Mouse (Mus musculus) intestine, embryonic 14.5 days (tissue): ENCODE measurements around the gene Prr22. TPM values are rescaled to one million over a fixed set of nuclear protein-coding genes. Genes with fewer than 3 reads are reported as not detected.

ENCODE experiments used
- ATAC-seq: fragments of 200-750 bp; cut with Nextera tagmentation; replicated peaks from 2 replicates; pipeline ENCODE4 v1.8.0; 2017; ENCODE audit warnings: low read depth, moderate number of reproducible peaks, moderate TSS enrichment, moderate library complexity; ENCODE audit not compliant: low FRiP score, low TSS enrichment
- DNase-seq: peaks from one replicate; pipeline ENCODE4 v3.0.0-alpha.2; 2018; ENCODE audit warnings: low spot score
- H3K27ac ChIP-seq: fragments of 300-500 bp; sonication (generic); 2 replicates; pipeline ENCODE4 v1.5.1; 2014; ENCODE audit warnings: low read depth, mild to moderate bottlenecking, control low read depth
- H3K27me3 ChIP-seq: fragments of 300-500 bp; sonication (generic); replicated peaks from 2 replicates; pipeline ENCODE4 v1.6.1; 2014; ENCODE audit warnings: low read length, control low read depth; ENCODE audit not compliant: control insufficient read depth, insufficient read depth
- H3K36me3 ChIP-seq: fragments of 300-500 bp; sonication (generic); 2 replicates; pipeline ENCODE4 v1.6.1; 2014; ENCODE audit warnings: low read length, control low read depth; ENCODE audit not compliant: control insufficient read depth, insufficient read depth
- H3K4me1 ChIP-seq: fragments of 300-500 bp; sonication (generic); replicated peaks from 2 replicates; pipeline ENCODE4 v1.6.1; 2014; ENCODE audit warnings: low read length, control low read depth, mixed read lengths; ENCODE audit not compliant: control insufficient read depth, insufficient read depth
- H3K4me2 ChIP-seq: fragments of 300-500 bp; sonication (generic); 2 replicates; pipeline ENCODE4 v1.6.1; 2014; ENCODE audit warnings: low read length
- H3K4me3 ChIP-seq: fragments of 300-500 bp; sonication (generic); 2 replicates; pipeline ENCODE4 v1.5.1; 2014; ENCODE audit warnings: low read depth, low read length, control low read depth, mixed read lengths
- H3K9ac ChIP-seq: fragments of 300-500 bp; sonication (generic); 2 replicates; pipeline ENCODE4 v1.6.1; 2014; ENCODE audit warnings: mild to moderate bottlenecking, low read length
- H3K9me3 ChIP-seq: fragments of 300-500 bp; sonication (generic); 2 replicates; pipeline ENCODE4 v1.6.1; 2016; ENCODE audit warnings: low read length, control low read depth; ENCODE audit not compliant: control insufficient read depth
- WGBS: fragments of 180-500 bp; shearing (Covaris S2); extraction: QIAGEN DNeasy Blood & Tissue Kit; methylation state at CpG from one replicate; pipeline ENCODE4 v1.1.7; 2014; 5-methylcytosine and 5-hydroxymethylcytosine counted together
- polyA plus RNA-seq: library from polyadenylated mRNA; unstranded; fragments of >200 nt; fragmentation: Nextera tagmentation; extraction: Ambion mirVana; gene quantifications from 2 replicates; pipeline ENCODE4 v1.2.1, GENCODE M21; 2014

The Prr22 gene
- polyA plus RNA-seq, 1 experiment from 2014 or later, result 1.7 TPM

DNA sequence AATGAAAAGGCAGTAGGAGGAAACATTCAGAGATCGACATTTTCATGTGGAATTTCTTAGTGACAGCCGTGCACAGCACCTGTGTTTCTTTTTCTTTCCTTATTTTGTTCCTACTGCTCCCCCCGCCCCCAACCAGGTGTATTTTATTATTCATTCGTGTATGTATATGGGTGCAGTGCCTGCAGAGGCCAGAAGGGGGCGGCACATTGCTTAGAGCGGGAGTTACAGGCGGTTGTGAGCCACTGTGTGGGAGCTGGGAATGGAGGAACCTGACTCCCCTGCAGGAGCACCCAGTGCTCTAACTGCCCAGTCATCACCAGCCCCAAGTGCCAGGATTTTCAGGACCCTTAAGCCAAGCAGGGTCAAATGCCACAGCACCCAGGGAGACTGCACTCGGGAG, 33.5 kb upstream of the Prr22 start:
- Histone ChIP-seq H3K4me1 (no peaks in the 10 kb centered on the region), H3K27me3 (no peaks in the 10 kb centered on the region), H3K9me3 (no peaks in the 10 kb centered on the region), H3K9ac (no peak overlapping the region), H3K27ac (no peak overlapping the region), H3K36me3 (no peaks in the 10 kb centered on the region), H3K4me2 (no peak overlapping the region), H3K4me3 (no peak overlapping the region)
- DNase-seq (no peak), ATAC-seq (no peak)
- 46% methylated on average over 8 of the region's 8 CpGs for WGBS

DNA sequence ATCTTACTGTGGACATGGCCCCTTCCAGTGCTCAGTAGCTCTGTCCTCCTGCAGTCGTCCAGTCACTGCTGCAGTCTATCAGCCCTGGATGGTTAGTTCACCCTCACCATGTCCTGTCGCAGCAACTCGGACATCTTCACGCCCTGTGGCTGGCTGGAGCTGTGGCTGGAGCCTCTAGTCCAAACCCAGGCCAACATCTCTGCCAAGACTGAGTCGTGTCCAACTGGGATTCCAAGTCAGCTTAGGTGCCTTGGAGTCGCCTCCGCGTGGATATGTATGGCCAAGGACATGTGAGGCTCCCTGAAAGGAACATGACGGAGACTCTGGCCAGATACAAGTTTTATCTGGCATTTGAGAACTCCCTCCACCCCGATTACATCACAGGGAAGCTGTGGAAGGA, 31.8 kb upstream of the Prr22 start:
- 78% methylated on average over 10 of the region's 10 CpGs for WGBS
- ATAC-seq, result no peak

DNA sequence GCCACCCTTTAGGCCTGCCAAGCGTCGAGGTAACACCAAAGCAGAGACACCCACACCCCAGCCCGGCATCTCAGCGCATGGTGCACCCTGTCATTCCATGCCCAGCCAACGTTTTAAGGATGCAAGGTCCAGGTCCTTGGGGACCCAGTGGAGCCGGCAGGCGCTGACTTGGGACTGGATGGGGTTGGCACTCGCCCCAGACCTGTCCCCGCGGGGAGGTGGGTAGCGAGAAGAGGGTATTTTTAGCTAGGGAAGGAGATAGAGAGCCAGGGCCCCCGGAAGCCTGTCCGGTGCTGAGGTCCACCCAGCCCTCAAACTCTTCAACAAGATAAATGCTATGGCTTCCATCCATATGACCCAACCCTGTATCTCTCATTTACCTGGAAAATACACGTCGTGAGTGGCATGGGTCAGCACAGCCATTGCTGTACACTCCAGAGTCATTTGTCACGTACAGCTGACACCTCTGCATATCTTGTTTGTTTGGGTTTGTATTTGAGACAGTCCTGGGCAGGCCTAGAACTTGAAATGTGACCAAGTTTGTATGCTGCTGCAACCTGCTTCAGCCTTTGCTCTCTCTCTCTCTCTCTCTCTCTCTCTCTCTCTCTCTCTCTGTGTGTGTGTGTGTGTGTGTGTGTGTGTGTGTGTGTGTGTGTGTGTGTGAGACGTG, 29.8 kb upstream of the Prr22 start:
- no peak overlapping the region for H3K9ac ChIP-seq
- ATAC-seq (no peak), DNase-seq (no peak)
- no peak overlapping the region for H3K4me3 ChIP-seq
- 82% methylated on average over 17 of the region's 17 CpGs for WGBS
- no peaks in the 10 kb centered on the region for H3K27me3 ChIP-seq
- H3K9me3 ChIP-seq, result no peaks in the 10 kb centered on the region
- no peaks in the 10 kb centered on the region for H3K36me3 ChIP-seq
- no peak overlapping the region for H3K27ac ChIP-seq
- H3K4me2 ChIP-seq, result no peak overlapping the region
- H3K4me1 ChIP-seq, result peaks cover 4% of the 10 kb centered on the region; the same call in 1 of the 2 replicates

More for the DNA sequence above, 31.8 kb upstream of the Prr22 start:
- Histone ChIP-seq H3K4me3 (no peak overlapping the region), H3K9ac (no peak overlapping the region), H3K4me2 (no peak overlapping the region), H3K9me3 (no peaks in the 10 kb centered on the region), H3K36me3 (no peaks in the 10 kb centered on the region), H3K27me3 (no peaks in the 10 kb centered on the region), H3K27ac (no peak overlapping the region), H3K4me1 (no peaks in the 10 kb centered on the region)
- DNase-seq, result no peak

DNA sequence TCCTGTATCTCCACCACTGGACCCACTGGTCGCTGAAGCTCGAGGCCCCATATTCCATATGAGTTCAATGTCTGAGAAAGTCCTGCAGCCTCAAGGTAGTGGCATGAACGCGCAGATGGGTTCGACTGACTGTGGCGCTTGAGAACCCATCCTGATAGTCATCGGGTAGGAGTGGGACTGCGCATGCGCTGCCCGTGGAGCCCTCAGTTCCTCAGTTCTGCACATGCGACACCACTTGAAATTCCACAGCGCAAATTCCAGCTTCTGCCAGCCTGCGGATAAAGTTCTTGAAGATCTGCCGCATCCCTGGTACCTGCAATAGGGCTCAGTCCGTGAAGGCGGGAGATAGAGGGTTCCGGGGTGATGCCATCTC, 29.3 kb upstream of the Prr22 start:
- no peak overlapping the region for H3K27ac ChIP-seq
- no peak overlapping the region for H3K4me3 ChIP-seq
- H3K36me3 ChIP-seq, result no peaks in the 10 kb centered on the region
- H3K4me2 ChIP-seq, result no peak overlapping the region
- peaks cover 4% of the 10 kb centered on the region; the same call in 1 of the 2 replicates for H3K4me1 ChIP-seq
- ATAC-seq, result no peak
- no peaks in the 10 kb centered on the region for H3K27me3 ChIP-seq
- H3K9me3 ChIP-seq, result no peaks in the 10 kb centered on the region
- WGBS, result 71% methylated on average over 17 of the region's 17 CpGs
- H3K9ac ChIP-seq, result no peak overlapping the region
- no peak for DNase-seq

DNA sequence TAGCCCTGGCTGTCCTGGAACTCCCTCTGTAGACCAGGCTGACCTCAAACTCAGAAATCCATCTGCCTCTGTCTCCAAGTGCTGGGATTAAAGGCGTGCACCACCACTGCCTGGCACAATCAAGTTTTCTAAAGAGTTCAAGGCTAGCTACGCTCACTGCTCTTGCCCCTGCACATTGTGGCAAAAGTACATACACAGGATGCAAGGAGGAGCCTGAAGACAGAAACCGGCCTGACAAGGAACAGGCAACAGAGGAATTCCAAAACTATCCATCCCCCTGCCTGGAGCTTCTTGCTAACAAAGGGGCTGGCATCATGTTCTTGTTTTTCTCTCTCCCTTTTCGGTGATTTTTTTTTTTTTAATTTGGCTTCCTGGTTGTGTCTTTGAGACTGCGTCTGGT, 25.9 kb upstream of the Prr22 start:
- Histone ChIP-seq H3K36me3 (no peaks in the 10 kb centered on the region), H3K4me1 (peaks cover 4% of the 10 kb centered on the region; the same call in 1 of the 2 replicates), H3K9me3 (no peaks in the 10 kb centered on the region), H3K4me2 (no peak overlapping the region), H3K4me3 (no peak overlapping the region), H3K27me3 (no peaks in the 10 kb centered on the region), H3K27ac (no peak overlapping the region), H3K9ac (no peak overlapping the region)
- no peak for DNase-seq
- 25% methylated on average over 5 of the region's 5 CpGs for WGBS
- no peak for ATAC-seq

DNA sequence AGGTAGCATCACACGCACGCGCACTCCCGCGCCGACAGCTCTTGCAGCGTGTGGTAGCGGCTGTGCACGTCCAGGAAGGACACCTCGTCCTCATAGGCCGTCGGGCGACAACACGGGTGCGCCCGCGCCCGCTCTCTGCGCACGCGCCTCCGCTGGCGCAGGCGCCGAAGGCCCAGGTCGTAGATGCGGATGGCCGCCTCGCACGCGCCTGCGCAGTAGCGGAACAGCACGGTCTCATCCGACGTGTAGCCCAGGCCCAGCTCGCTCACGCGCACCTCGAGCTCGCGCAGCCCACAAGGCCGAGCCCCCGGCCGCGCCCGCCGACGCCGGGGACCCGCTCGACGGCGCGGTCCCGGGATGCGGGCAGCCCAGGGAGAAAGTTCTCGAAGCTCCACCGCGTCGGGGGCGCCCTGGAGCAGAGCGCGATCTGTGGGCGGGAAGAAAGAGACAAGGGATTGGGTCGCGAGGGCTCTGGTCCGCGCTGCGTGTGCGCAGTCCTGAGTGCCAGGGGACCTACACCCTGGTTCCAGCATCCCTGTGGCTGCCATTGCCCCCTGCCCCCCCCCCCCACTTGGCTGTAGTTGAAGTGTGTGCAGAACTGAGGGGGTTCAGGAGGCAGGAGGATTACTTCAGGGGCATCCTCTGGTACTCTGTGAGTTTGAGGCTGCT, 18.5 kb upstream of the Prr22 start:
- Histone ChIP-seq H3K4me1 (peaks cover 7% of the 10 kb centered on the region; the same call in 1 of the 2 replicates), H3K27me3 (peaks cover 50% of the 10 kb centered on the region), H3K9ac (peak overlapping the region; percentile 27; the same call in 1 of the 2 replicates), H3K36me3 (no peaks in the 10 kb centered on the region), H3K27ac (no peak overlapping the region), H3K9me3 (no peaks in the 10 kb centered on the region), H3K4me3 (peak overlapping the region; percentile 16), H3K4me2 (peak overlapping the region; percentile 33)
- 17% methylated on average over 71 of the region's 71 CpGs for WGBS
- ATAC-seq (peak; percentile 30; the same call in 1 of the 2 replicates), DNase-seq (peak; percentile 67)

DNA sequence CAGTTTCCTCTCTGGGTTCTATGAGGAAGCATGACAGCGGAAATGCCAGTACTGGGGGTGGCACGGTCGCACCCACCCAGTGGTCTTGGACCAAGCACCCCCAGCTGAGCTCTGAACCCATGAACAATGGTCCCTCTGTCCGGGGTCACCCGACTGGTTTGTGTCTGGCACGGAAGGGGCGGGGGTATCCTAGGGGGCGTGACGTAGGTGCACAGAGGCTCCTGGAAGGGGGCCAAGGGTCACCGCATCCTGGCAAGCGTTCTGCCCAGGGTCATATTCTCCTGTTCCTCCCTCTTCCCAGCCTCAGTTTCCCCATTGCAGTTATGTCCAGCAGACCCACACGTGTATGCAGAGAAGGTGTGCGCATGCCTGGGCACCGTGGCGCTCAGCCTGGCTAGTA, 16.6 kb upstream of the Prr22 start:
- H3K27me3 ChIP-seq, result peaks cover 59% of the 10 kb centered on the region
- no peaks in the 10 kb centered on the region for H3K9me3 ChIP-seq
- H3K4me3 ChIP-seq, result no peak overlapping the region
- peaks cover 14% of the 10 kb centered on the region; the same call in 1 of the 2 replicates for H3K4me1 ChIP-seq
- no peak overlapping the region for H3K27ac ChIP-seq
- ATAC-seq (no peak), DNase-seq (no peak)
- H3K4me2 ChIP-seq, result 0 out of 2 replicates have a peak overlapping the region, but pooled peaks have one; percentile 8
- H3K9ac ChIP-seq, result no peak overlapping the region
- no peaks in the 10 kb centered on the region for H3K36me3 ChIP-seq
- WGBS, result 27% methylated on average over 15 of the region's 15 CpGs

DNA sequence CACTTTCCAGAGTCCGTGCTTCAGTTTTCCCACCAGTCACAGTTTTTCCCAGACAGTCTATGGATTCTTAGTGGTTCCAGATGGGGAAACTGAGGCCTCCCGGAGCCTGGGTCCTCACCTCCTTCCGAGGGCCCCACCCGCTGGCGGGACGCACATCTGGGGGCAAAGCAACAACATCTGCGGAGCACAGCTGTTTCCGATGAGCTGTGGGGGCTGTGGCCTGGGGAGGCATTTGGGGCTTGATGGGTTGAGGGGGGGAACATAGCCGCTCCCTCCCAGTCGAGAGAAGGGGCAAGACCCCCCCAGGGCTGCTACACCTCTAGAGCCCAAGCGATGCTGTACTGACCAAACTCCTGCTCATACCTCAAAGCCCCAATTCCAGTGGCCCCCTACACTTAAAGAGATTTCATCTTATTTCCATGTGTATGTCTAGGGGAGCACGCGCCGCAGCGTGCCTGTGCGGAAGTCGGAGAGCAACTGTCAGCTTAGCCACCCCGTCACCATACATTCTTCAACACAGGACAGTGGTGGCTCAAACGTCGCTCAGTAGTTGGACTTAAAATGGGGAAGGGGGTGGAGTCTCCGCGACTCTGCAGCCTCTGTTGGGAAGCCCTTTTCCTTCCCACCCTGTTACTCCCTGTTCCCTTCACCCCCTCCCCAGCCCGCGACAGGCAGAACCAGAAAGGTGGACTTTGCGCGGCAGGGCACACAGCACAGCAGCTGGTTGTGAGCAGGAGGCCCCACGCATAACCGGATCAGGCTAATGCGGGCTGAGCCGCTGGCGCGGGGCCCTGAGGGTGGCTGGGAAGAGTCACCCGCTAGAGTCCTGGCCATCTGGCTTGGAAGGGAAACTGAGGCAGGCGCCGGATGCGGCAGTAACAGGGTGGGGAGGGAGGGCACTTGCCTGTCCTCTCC, 15.5 kb upstream of the Prr22 start:
- Histone ChIP-seq H3K4me2 (peak overlapping the region; percentile 28), H3K27me3 (peaks cover 59% of the 10 kb centered on the region), H3K36me3 (no peaks in the 10 kb centered on the region), H3K4me3 (0 out of 2 replicates have a peak overlapping the region, but pooled peaks have one; percentile 4), H3K9ac (no peak overlapping the region), H3K4me1 (peaks cover 14% of the 10 kb centered on the region; the same call in 1 of the 2 replicates), H3K27ac (no peak overlapping the region), H3K9me3 (no peaks in the 10 kb centered on the region)
- DNase-seq, result no peak
- ATAC-seq, result no peak
- 16% methylated on average over 36 of the region's 36 CpGs for whole genome bisulfite sequencing
